Mouse (Mus musculus) erythroid progenitor cell, adult 5-6 weeks (primary cell): ENCODE data around the gene Gper1. TPM values are rescaled to one million over a fixed set of nuclear protein-coding genes. Genes with fewer than 3 reads are reported as not detected.
A peak's percentile ranks its signal among the peaks of the same experiment; 100 is the strongest.

Source experiments
- ATAC-seq: replicated peaks from 2 replicates; pipeline ENCODE4 v1.8.0; 2016; ENCODE audit warnings: moderate number of reproducible peaks, mild to moderate bottlenecking, moderate TSS enrichment, inconsistent platforms; ENCODE audit not compliant: poor library complexity, low FRiP score, severe bottlenecking
- total RNA-seq, 2 experiments: library from RNA; stranded (forward) in 1 of 2; stranded (reverse) in 1 of 2; fragments of 150-400 nt in 1 of 2; fragments of 186-747, 209-891 nt in 1 of 2; gene quantifications; 2 replicates each; pipeline versions ENCODE4 v1.2.3 to v1.2.4; 2015 to 2017; ENCODE audit warnings: low replicate concordance in 2 of 2

Gper1 gene
- not detected in 2 replicates for total RNA-seq (2015; ENCODE audit: low replicate concordance)
- not detected in 2 replicates for total RNA-seq (2017; ENCODE audit: low replicate concordance)

DNA sequence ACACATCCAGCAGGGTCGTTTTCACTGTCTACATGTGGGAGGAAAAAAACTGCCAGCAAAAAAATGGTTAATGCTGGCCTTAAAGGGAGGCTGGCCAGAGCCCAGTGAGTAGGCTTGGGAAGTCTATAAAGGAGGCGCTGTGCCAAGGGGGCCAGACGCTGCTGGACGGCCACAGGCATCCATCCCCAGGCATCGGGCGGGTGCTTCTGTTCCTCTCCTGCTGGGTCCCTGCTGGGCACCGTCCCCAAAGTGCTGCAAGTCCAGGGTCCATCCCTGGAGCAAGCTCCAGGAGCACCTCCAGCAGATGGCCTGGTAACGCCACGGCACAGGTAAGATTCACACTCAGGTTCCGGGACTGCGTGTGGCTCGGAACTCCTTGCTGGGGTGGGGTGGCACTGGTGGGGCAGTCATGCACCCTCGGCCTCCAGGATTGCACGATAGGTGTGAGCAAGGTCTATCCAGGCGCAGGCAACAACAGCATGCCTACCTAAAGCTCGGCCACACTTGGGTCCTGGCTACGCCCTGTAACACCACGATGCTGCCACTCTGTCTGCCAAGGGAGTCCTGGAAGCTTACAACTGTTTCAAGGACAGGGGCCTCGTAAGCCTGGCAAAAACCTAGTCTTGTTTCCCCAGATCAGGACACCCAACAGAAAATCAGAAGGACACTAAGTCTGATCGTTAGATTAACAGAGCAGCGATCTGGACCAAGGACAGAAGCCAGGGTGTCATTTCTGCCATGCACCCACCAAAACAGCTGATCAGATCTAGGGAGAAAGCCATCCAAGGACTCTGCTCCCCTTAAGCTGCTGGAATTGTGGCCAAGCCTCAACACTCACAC is at the start of gene Gper1:
Gene Gper1 (plus strand): TSS at position 126 of the 840 bp plus-strand sequence.
- ATAC-seq = no peak

DNA sequence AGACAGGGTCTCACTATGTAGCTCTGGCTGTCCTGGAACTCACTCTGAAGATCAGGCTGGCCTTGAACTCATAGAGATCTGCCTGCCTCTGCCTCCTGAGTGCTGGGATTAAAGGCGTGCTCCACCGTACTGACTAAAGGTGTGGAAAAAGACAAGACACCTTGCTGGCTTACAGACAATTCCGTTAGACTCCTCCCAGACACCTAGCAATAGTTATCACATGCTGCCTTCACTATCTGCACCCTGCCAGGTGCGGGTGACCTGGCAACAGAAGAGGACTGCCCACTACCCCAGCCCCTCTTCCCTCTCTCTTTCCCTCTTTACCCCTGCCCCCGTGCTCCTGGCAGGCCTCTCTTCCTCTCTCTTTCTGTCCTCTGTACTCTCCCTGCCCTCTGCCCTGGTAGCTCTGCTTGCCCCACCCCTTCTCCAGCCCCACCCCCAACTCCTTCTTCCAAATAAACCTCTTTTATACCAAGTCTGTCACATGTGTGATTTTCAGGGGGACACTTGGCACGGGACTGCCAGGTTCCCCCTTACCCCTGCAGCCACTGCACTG is 49.0 kb upstream of the Gper1 start:
- ATAC-seq = no peak

DNA sequence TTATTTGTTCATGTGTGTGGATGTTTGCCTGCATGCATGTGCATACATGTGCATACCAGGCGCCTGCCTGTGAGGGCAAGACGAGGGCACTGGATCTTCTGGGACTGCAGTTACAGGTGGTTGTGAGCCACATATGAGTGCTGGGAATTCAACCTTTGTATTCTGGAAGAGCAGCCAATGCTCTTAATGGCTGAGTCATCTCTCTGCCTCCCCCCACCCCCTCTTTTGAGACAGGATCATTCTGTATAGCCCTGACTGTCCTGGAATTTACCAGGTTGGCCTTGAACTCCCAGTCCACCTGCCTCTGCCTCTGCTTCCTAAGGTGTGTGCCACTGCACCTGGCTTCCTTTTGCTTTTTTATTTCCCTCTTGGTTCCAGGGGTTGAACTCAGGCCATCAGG is 48.1 kb upstream of the Gper1 start:
- no peak for ATAC-seq

DNA sequence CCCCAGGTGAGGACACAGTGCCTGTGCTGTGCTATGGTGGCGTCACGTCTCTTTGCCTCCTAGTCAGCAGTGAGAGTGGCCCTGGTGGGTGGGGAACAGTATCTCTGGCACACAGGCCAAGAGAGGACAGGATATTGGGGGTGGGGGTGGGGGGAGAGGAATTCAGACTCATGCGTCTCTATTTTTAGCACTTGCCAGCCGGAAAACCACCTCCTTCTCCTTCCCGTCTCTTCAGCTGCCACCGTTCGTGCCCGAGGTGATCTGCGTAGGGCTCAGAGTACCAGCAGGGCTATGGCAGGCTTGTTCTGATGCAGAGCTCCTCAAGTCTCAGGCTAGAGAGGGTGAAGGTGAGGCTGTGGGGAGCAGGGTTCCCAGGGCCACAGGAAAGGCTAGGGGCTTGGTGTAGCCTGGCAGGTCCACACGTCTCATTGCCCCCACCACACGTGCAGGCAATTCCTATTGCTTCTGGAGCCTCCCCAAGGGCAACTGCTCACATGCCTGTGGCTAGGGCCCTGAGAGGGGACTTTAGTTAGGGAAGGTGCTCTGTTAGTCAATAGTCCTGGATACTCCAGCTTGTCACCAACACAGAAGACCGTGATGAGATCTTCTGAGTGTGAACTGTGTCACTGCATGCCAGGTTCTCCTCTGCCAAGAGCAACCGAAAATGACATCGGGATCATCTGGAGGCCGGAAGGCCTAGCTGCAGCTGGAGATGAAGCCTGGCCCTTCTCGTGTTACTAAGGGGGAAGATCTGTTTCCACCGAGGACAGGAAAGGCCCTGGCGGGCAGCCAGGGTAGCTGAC is 45.3 kb upstream of the Gper1 start, which contains the start of gene Gpr146:
Gene Gpr146 (plus strand): TSS at position 230 of the 803 bp plus-strand sequence.
- no peak for ATAC-seq

DNA sequence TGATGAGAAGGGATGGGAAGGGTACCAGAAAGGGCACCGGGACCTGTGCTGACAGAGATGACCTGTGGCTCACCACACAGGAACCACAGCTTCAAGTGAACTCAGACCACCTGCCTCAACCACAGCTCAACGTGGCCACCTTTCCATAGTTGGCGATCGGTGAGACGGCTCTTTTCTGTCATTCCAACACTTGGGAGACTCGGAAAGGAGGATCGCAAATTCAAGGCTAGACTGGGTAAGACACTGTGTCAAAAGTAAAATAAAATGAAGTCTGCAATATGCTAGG is 44.7 kb upstream of the Gper1 start:
- no peak for ATAC-seq

DNA sequence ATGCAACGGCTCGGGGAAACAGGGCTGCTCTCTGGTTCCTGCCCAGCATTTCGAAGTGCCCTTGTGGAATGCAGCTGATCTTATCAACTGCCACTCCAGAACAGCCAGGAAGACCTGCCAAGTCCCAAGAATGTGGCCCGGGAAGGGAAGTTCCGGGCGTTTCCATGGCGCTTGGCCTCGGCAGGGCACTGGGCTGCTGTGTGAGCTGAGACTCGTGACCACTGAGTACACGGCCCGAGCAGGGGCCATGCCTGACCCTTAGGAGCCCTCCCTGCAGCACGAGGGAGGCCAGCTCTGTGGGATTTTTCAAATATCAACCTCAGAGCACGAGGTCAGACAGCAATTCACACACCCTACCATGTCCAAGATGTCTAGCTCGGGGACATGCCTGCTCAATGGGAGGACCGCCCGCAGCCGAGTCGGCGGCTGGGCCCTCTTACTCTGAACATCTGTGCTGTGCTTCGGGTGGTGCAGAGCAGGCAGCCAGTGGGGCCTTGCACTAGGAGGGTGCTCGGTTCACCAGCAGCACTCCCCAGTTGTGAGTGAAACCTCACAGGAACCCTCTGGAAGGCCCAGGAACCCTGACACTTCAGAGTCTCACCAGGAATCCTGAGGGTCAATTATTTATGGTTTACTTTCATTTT is 43.8 kb upstream of the Gper1 start:
- no peak for ATAC-seq

DNA sequence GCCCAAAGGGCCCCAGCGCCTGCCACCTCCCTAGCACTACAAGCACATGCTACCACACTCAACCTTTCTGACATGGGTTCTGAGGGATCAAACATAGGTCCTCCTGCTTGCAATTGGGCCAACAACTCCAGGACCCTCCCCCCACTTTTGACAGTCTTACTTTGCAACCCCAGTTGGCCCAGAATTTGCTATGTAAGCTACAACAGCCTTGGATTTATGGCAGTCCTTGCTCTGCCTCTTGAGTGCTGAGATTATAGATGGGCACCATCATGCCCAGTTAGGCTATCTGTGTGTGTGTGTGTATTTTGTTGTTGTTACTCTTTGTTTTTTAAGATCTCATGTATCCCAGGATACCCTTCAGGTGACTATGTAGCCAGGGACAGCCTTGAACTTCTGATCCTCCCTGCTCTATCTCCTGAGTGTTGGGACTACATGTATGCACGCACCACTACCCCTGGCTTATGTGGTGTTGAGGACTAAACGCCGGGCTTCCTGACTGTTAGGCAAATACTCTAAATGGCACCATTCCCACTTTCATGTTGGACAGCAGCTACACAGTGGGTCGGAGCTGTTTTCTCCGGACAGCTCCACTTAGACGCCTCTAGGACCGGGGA is 43.1 kb upstream of the Gper1 start:
- ATAC-seq = peak; percentile 8

DNA sequence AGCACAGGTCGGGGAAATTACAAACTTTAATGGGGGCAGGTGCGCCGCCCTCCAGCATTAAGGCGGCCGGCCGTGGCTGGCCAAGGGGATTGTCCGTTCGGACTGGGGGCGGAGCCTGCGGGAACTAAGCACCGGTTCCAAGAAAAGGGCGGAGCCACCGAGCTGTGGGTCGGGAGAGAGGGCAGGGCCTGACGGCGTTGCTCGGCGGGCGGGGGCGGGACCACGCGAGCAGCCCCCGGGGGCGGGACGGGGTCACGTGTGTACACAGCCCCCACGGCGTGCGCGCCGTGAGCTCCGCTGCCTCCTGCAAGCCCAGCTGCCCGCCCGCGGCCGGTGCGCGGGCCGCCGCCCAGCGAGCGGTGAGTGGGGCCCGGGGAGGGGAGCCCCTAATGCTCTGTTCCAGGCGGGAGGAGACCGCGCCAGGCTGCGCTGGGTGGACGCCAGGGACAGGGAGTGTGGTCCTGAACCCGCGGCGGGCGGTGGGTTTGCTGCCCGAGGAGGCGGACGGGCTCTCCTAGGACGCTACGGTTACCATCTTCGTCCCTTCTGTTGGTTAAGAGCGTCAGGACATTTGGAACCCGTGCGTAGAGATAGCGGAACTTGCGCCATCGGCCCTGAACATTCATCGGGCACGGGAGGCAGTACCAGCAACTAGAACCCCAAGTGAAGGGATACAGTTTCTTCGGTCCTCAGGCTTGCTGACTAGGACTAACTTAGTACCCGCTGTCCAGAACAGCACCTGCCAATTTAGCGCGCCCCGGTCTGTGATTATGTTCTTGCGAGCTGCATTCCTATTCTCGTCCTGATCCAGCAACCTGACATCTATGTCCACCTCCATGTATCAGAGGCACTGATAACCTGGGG is 42.3 kb upstream of the Gper1 start:
- ATAC-seq = peak; percentile 69

DNA sequence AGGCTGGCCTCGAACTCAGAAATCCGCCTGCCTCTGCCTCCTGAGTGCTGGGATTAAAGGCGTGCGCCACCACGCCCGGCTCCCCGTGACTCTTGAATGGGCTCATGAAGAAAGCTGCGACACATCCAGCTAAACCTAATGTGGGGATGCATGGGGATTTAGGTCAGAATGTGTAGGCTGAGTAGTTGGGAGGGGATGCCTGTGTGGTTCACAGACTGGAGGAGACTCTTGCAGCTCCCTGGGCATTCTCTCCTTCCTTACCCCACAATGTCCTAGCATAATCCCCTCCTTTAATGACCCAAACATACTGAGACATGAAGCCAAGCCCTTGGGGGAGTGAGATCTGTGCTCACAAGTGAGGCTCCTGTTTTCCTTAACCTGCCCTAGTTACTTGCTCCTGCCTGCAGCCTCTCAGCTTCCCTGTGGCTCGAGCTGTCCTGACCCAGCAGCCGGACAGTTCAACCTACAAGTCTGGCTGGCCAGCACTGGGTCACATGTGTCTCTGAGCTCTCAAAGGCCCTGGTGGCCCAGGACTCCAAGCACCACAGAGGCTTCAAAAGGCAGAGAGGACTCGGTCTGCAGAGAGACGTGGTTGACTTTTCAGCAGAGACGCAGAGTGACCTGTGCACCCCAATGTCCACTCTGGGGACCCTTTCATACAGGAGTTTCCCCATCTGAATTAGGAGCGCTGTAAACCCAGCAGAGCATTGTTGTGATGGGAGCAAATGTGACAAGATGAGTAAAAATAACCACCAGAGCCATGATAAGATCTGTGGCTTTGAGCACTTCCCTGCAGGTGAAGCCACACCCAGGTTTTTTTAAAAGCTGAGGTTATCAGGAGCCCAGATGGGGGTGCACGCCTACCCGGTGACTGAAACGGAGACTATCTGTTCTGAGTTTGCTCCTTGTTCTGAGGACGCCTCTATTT is 41.1 kb upstream of the Gper1 start:
- ATAC-seq = peak; percentile 51

DNA sequence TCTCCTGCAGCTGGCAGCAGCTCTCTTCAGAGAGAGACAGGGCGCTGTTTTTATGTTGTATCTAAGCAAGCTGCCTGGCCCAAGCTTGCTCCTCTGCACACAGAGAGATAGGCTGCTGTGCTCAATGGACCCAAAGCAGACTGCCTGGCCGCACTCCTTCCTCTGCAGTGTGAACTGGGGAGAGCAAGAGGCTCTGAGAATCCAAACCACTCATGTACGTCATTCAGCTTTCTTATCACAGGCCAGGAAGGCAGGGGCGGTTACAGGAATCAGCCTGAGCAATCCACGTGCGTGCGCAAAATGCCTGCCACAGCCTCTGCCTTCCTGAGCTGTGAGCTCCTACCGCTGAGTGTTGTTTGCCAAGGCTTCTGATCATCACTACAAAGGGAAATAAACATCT is 40.2 kb upstream of the Gper1 start:
- ATAC-seq = peak; percentile 58

DNA sequence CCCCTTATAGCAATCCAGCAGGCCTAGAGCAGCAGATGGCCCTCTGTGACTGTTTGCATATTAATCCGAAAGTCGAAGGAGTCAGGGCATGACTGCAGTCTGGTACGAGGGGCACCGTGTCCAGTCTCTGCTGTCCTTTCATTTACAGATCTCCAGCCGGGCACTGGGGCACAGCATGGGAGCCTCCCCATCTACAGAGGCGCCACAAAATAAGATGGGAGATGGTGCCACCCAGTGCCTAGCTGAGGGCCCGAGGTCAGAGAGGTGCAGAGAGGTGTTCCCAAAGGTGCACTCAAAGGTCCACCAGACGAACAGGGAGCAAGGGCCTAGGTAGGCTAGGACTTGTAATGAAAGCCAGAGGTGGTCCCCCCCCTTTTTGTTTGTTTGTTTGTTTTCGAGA is 39.7 kb upstream of the Gper1 start:
- ATAC-seq = no peak

DNA sequence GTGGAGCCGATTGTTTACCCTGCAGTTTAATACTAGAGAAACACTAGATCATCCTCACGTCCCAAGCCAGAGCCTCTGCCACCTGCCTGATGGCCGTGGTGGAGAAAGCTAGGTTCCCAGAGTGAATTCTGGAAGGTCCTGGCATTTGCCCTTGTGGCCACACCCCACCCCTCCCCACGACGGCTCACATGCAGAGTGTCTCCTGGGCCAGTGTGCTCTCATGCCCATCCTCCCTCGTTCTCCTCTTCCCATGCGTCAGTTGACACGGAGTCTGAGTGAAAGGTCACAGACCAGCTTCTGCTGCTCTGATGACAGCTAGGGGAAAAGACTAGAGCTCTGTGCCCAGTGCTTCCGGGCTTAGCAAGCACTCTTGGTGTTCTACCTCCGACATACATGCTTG is 38.4 kb upstream of the Gper1 start:
- no peak for ATAC-seq

DNA sequence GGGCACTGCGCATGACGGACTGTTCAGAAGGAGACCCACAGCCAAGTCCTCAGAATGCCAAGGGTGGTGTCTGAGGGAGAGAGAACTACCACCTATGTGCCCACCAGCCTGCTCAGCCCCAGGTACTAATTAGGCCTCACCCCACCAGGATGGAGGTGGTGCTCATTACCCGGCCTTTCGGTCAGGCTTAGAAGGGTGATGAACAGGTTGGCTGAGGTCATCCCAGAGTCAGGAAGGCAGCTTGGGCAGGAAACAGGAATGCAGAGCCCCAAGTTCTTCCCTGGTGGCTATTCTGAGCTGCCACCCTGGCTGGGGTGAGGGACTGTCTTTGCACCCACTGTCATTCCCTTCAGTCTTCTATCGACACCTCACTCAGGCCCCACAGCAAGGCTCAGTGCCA is 36.9 kb upstream of the Gper1 start:
- ATAC-seq = no peak

DNA sequence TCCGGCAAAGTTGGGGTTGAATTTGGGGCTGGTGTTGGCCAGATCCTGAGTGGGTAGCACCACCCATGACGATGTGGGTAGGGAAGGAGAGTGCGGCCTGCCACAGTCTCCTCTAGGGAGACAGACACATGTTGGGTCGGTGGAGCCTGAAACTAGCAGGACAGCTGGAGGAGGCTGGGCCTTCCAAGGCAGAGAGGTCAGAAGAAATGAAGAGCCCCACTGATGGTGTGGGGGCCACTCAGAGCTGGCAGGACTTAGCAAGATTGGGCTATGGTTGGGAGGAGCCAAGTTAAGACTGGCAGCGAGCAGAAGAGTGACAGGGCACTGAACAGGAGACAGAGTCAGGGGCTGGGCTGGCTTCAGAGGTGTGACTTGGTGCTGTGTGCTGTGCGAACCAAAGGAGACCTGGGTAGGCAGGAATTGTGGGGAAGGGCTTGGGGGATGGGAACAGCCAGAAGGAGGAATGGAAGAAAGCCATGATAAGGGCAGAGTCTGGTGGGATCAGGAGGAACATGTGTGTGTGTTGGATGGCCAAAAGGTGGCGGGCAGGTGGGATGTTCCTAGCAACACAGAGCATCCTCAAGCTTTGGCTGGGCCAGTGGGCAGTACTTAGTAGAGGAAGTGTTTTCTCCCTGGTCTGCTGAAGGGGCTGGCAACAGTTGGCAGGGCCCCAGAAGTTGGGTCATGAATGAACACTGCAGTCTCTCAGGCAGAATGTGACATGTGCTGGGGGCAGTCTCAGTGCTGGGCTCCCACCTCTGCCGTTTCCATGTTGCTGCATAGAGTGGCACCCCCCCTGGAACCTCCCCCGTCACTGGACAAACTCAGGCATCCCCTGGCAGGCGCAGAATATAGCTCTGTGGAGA is 35.4 kb upstream of the Gper1 start:
- no peak for ATAC-seq

DNA sequence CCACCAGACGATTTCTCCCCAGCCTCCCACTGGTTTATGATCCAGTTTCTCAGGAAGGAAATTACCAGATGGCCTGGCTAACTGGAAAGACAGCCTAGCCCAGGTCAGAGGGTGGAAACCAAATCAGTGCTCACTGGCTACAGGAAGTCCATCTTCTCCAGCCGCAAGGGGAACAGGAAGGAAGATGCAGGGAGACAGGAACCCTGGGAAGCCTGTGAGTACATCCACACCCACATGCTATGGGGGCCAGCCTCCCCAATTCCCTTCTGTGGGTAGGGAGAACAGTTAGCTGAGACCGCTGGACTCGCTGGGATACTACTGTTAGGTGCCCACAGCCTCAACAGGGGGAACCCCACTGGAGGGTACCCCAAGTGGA is 34.8 kb upstream of the Gper1 start:
- no peak for ATAC-seq

DNA sequence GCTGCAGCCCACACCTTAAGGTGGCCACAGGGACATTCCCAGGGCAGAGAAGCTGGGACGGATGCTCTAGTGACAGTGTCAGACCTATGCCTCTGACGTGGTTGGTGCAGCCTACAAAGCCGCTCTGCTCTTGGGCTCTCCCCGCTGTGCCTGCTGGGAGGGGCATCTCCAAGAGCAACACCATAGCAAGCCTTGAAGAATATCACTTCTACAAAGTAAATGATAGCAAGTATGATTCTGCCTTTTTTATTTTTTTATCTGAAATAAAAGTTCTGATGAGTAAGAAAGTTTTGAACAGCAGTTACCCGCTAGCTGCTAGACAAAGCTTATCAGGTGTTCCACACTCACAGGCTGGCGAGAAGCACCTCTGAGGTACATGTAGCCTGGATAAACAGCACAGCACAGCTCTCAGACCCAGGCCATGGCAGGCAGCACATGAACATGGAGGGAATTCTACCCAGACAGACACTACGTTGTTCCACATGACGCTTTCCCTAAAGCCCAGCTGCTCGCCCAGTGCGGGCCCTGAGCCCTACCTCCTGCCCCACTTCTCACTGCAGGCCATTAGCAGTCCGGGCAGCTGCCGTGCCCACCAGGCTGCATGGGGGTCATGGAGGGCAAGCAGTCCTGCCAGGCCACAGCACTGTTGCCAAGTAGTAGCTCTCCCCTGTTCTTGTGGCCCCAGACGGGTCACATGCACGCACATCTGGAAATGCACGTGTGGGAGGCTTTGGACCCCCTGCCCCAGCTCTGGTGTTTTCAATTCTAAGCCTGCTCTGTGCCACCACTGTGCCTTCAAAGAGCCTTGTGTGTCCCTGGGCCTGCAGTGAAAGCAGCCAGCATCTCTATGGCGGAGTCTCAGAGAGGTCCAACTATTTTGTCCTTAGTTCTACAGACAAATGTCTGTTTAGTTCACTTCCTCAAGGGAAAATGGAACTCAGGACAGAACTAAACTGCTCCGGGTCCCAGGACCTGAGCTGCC is 34.0 kb upstream of the Gper1 start:
- ATAC-seq = peak; percentile 64
